Mouse (Mus musculus) cerebellum, postnatal 4 days (tissue): ENCODE results near the gene Tdrd3.

Source experiments
- DNase-seq, 2 experiments: peaks; one replicate each; pipeline ENCODE4 v3.0.0; 2022; ENCODE audit warnings: low spot score in 2 of 2, mixed read lengths in 1 of 2

Tdrd3 gene

GRCm38 (mm10) chr14:87415808-87416721 is at the start of gene Tdrd3:
Gene Tdrd3 (plus strand): TSS chr14:87416639.
- DNase-seq: peak; percentile 75 to 92

GRCm38 (mm10) chr14:87367169-87367568 is 49.3 kb upstream of the Tdrd3 start:
- DNase-seq: no peak

GRCm38 (mm10) chr14:87383041-87383440 is 33.4 kb upstream of the Tdrd3 start:
- no peak for DNase-seq

GRCm38 (mm10) chr14:87384288-87385268 is 31.9 kb upstream of the Tdrd3 start:
- DNase-seq: no peak

- no peak for DNase-seq
Measured at GRCm38 (mm10) chr14:87393096-87393495, 23.3 kb upstream of the Tdrd3 start.

GRCm38 (mm10) chr14:87396643-87397042 is 19.8 kb upstream of the Tdrd3 start:
- DNase-seq: no peak

GRCm38 (mm10) chr14:87415486-87415807 is 992 bp upstream of the Tdrd3 start:
- no peak for DNase-seq

GRCm38 (mm10) chr14:87416755-87417690 is 584 bp downstream of the Tdrd3 start:
- peak; percentile 36 to 38 for DNase-seq

- DNase-seq: no peak
Measured at GRCm38 (mm10) chr14:87417691-87418070, 1.2 kb downstream of the Tdrd3 start.

- DNase-seq: no peak
Measured at GRCm38 (mm10) chr14:87419740-87420139, 3.3 kb downstream of the Tdrd3 start.

GRCm38 (mm10) chr14:87420576-87420975 is 4.1 kb downstream of the Tdrd3 start:
- DNase-seq: no peak

GRCm38 (mm10) chr14:87422432-87422831 is 6.0 kb downstream of the Tdrd3 start:
- no peak for DNase-seq

GRCm38 (mm10) chr14:87426297-87426922 is 10.0 kb downstream of the Tdrd3 start:
- DNase-seq: no peak

GRCm38 (mm10) chr14:87427032-87427431 is 10.6 kb downstream of the Tdrd3 start:
- no peak for DNase-seq

GRCm38 (mm10) chr14:87427659-87428289 is 11.3 kb downstream of the Tdrd3 start:
- DNase-seq: no peak

- no peak for DNase-seq
Measured at GRCm38 (mm10) chr14:87433390-87433915, 17.0 kb downstream of the Tdrd3 start.

- no peak for DNase-seq
Measured at GRCm38 (mm10) chr14:87435382-87435781, 18.9 kb downstream of the Tdrd3 start.

DNA sequence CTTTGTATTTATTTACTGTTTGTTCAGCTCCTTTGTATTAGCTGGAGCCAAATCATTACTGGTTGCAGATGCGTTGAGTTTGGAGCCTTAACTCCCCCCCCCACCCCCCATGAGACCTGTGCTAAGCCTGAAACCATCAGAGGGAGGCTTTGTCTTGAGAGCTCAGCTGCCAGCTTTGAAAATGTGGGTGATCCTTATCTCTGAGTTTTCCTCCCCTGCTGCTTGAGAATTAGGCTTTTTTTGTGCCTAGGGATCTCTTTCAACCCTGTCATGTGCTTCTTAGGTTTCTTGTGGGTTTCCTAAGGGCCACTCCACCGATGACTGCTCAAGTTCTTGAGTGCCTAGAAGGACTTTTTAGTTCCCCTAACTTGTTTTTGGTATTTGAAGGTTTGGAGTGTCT is 23.3 kb downstream of the Tdrd3 start:
- DNase-seq: no peak

GRCm38 (mm10) chr14:87446331-87446913 is 30.0 kb downstream of the Tdrd3 start:
- no peak for DNase-seq
